Mouse (Mus musculus) brain, embryonic 18.5 days (tissue): ENCODE data around the gene Rnf31.

Experiments
- DNase-seq: peaks from one replicate; pipeline ENCODE4 v3.0.0-alpha.2; 2012; ENCODE audit warnings: low read depth, low spot score

Rnf31 gene

GRCm38 (mm10) chr14:55651528-55651927, 60.0 kb downstream of the Rnf31 start:
- DNase-seq: no peak
